Mouse (Mus musculus) forelimb bud, embryonic 11.5 days (tissue): ENCODE measurements around the gene Dll3.
A peak's percentile ranks its signal among the peaks of the same experiment; 100 is the strongest.

Source experiments
- DNase-seq: peaks from one replicate; pipeline ENCODE4 v3.0.0-alpha.2; 2012; ENCODE audit warnings: low read depth, low spot score

Gene Dll3

GRCm38 (mm10) chr7:28301616-28302433 is at the start of gene Dll3:
TSS of gene Dll3 (minus strand) at chr7:28302238.
- peak; percentile 50 for DNase-seq

DNA sequence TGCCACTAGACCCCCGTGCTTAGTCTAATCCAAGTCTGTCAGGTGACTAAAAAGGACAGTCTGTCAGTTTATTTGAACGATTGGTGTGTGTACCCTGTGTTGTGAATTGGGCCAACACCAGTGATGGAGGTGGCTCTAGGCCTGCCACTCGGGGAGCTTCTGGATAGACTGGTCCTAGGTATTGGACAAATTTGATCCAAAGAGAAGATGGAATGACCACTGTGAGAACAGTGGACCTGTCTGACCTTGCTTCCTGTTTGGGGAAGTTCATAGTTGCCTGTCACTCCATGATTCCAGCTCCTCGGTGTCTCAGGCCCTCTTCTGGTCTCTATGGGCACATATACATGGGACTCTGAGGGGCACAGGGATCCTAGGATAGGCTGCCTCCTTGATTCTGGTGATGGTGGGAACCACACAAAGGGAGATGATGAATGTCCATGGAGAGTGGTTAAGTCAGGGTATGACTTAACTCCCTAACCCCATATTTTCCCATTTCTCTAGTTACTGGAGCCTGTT is 49.7 kb upstream of the Dll3 start:
- no peak for DNase-seq

GRCm38 (mm10) chr7:28350155-28350883 is 48.3 kb upstream of the Dll3 start, which contains the start of gene Rps16:
TSS of gene Rps16 (plus strand) at chr7:28350652.
- peak; percentile 98 for DNase-seq

- no peak for DNase-seq
These were observed 46.6 kb upstream of the Dll3 start for GRCm38 (mm10) chr7:28348601-28349000.

DNA sequence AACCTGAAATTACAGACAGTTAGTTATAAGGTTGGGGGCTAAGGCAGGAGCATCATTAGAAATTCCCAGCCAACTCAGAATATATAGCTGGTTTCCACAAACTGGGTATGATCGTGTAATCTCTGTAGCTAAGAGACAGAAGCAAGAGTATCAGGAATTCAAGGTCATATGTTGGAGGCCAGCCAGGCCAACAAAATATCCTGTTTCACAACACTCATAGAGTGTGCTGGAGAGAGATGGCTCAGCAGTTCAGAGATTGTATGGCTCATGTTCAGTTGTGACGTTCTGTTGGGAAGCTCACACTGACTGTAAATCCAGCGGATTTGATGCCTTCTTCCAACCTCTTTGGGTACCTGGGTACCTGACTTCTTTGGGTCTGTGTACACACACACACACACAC is 45.7 kb upstream of the Dll3 start:
- no peak for DNase-seq

DNA sequence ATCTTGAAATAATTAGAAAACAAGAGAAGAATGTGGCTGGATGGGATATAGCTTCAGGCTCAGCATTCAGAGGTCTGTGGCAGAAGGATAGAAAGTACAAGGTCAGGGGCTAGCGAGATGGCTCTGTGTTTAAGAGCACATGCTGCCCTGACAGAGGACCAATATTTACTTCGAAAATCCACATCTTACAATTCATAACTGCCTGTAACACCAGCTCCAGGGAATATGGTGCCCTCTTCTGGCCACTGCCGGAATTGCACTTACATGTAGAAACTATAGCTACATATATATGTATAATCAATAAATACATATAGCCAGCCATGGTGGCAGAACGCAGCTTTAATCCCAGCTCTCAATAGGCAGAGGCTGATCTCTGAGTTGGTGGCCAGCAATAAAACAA is 42.6 kb upstream of the Dll3 start:
- peak; percentile 80 for DNase-seq

DNA sequence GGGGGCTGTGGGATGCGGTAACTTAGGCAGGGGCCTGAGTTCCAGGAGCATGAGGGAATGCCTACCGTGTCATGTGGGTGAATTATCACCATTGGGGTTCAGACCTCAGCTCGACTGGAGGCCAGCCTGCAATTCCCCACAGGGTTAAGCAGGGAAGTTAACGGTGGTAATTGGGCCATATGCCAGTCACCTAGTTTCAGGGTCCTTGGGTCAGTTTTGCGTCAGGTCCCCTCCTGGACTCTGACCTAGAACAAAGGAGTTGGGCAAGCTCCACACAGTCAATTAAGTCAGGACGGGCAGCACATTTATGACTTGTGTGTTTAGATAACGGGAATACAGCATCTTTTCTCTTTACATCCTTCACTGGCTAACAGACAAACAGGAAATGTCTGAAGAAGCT is 39.3 kb upstream of the Dll3 start:
- no peak for DNase-seq

DNA sequence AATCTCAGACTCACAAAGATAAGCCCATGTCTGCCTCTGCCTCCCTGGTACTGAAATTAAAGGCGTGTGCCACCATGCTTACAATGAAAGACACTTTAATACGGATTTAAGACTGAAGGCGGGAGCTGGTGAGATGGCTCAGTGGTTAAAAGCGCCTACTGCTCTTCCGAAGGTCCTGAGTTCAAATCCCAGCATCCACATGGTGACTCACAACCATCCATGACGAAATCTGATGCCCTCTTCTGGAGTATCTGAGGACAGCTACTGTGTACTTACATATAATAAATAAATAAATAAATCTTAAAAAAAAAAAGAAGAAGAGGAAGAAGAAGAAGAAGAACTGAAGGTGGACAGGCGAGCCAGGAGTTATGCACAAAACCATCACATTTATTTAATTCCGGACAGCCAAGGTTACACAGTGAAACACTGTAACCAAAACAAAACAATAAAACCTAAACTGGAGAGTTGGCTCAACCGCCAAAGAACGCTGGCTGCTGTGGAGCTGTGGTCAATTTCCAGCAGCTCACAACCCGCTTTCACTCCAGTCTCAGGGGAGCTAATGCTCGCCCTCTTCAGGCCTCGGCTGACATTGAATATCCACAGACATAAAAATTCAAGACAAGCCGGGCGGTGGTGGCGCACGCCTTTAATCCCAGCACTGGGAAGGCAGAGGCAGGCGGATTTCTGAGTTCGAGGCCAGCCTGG is 37.3 kb upstream of the Dll3 start:
- DNase-seq, result peak; percentile 44

GRCm38 (mm10) chr7:28338108-28338998 is 36.3 kb upstream of the Dll3 start, which contains the start of gene Supt5:
TSS of gene Supt5 (minus strand) at chr7:28338746.
- DNase-seq, result peak; percentile 99

- DNase-seq, result no peak
These were observed 33.4 kb upstream of the Dll3 start for GRCm38 (mm10) chr7:28335471-28335870.

GRCm38 (mm10) chr7:28334534-28334933 is 32.5 kb upstream of the Dll3 start:
- no peak for DNase-seq

- DNase-seq, result no peak
These were observed 26.2 kb upstream of the Dll3 start for GRCm38 (mm10) chr7:28328260-28328659.

- DNase-seq, result no peak
These were observed 24.4 kb upstream of the Dll3 start for GRCm38 (mm10) chr7:28326457-28326856.

GRCm38 (mm10) chr7:28325293-28325692 is 23.3 kb upstream of the Dll3 start:
- no peak for DNase-seq

DNA sequence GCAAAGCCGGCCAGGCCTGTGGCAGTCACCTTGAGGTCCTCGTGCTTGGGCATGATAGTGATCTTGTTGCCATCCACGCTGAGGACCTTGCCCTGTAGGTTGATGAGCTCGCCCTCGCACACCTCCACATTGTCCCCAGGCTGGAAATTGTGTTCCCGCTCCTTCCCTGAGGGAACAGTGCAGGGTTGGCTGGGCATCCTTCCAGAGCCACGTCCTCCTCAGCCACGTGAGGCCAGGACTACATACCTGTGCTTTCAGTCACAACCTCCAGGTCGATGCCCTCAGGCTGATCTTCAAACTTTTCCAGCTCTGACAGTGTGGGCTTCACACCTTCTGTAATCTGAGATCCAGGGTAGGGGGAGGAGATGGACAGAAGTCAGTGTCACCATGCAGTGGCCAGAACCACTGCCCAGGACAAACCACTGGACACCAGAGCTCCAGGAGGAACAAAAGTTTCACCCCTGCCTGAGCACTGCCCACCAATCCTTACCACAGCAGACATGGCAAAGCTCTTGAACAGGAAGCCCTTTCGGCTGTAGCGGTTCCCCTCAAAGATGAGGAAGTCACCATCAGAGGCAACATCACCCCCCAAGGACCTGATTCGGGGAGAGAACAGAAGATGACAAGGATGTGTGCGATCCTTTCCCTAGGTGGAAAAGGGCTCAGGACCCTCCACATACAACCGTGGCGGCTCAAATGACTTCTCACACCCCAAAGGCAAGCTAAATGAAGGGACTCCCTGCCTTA is 20.1 kb upstream of the Dll3 start:
- DNase-seq, result no peak

DNA sequence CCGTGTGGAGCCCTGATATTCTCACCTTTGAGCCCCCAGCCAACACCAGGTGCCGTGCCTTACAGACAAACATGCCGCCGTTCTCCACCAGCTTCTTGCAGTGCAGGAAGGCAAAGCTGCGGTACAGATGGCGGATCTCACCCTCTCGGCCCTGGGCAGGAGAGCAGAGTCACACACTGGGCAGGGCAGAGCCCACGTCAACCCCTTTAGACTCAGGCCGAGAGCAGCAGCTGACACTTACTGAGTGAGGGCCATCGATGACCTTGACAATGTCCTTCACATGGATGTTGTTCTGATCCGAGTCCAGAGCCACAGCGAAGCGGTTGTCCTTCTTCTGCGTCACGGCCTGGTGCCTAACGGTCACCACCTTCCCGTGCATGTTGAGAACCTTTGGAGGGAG is 16.7 kb upstream of the Dll3 start:
- no peak for DNase-seq

GRCm38 (mm10) chr7:28318036-28318435 is 16.0 kb upstream of the Dll3 start:
- no peak for DNase-seq

DNA sequence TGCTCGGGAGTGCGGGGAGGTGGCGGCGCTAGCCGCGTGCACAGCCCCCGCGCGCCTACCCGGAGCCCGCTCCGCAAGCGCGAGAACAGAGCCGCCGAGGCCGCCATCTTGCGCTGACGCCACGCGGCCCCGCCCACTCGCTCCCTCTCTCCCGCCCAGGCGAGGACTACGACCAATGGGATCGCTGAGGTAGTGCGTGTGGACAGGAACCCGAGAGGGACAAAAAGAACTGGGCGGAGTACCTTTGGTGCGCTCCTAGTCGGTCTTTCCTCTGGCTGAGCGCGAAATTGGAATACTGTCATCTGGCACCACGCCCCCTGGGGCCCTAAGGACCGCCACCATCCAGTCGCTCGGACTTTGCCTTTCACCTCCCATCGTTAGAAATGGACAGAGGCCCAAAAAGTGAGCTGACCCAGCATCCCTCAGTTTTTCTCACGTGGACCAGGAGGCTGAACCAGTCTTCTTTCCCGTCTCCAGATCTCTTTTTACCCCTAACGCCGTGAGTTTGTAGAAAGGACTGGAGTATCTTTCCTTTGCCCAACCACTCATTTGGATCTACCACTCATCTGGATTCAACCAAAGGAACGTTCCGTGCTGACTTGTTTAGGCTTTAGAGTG is 10.0 kb upstream of the Dll3 start, which contains the start of gene Timm50:
TSS of gene Timm50 (minus strand) at position 147 of the 618 bp plus-strand sequence.
- DNase-seq, result peak; percentile 96

GRCm38 (mm10) chr7:28311151-28311925 is 9.3 kb upstream of the Dll3 start:
- no peak for DNase-seq
